Mouse (Mus musculus) layer of hippocampus, adult 9-11 months (tissue): ENCODE results near the gene Polr2c.
"Not testable (repeated sequence)": the region's sequence is repeated elsewhere in the genome, so short reads cannot be mapped to it uniquely, and the experiment has no call there.

Experiments used
- DNase-seq: peaks from one replicate; pipeline ENCODE4 v3.0.0; 2022

Gene Polr2c

GRCm38 (mm10) chr8:94857346-94858173 is at the start of gene Polr2c:
Polr2c (plus strand) TSS chr8:94857450.
- DNase-seq, result peak; percentile 85

- DNase-seq, result no peak
These were observed 49.7 kb upstream of the Polr2c start for GRCm38 (mm10) chr8:94807506-94807905.

- no peak for DNase-seq
These were observed 48.9 kb upstream of the Polr2c start for GRCm38 (mm10) chr8:94808372-94808771.

GRCm38 (mm10) chr8:94810153-94810552 is 47.1 kb upstream of the Polr2c start, which contains the start of gene Ccl17:
Ccl17 (plus strand) TSS chr8:94810453.
- DNase-seq, result no peak

GRCm38 (mm10) chr8:94810855-94811254 is 46.4 kb upstream of the Polr2c start:
- DNase-seq, result peak; percentile 51

GRCm38 (mm10) chr8:94811654-94812053 is 45.6 kb upstream of the Polr2c start:
- no peak for DNase-seq

- DNase-seq, result peak; percentile 90
These were observed 44.6 kb upstream of the Polr2c start for GRCm38 (mm10) chr8:94812645-94813098.

- DNase-seq, result no peak
These were observed 42.7 kb upstream of the Polr2c start for GRCm38 (mm10) chr8:94814556-94814955.

- DNase-seq, result no peak
These were observed 39.3 kb upstream of the Polr2c start for GRCm38 (mm10) chr8:94817933-94818332.

- DNase-seq, result no peak
These were observed 37.5 kb upstream of the Polr2c start for GRCm38 (mm10) chr8:94819671-94820179.

GRCm38 (mm10) chr8:94820553-94820952 is 36.7 kb upstream of the Polr2c start:
- no peak for DNase-seq

- DNase-seq, result no peak
These were observed 35.9 kb upstream of the Polr2c start for GRCm38 (mm10) chr8:94821381-94821780.

- peak; percentile 38 for DNase-seq
These were observed 34.4 kb upstream of the Polr2c start for GRCm38 (mm10) chr8:94822637-94823560.

GRCm38 (mm10) chr8:94825170-94825569 is 32.1 kb upstream of the Polr2c start:
- no peak for DNase-seq

- no peak for DNase-seq
These were observed 31.0 kb upstream of the Polr2c start for GRCm38 (mm10) chr8:94826210-94826609.

- DNase-seq, result no peak
These were observed 29.0 kb upstream of the Polr2c start for GRCm38 (mm10) chr8:94828284-94828683.

- DNase-seq, result not testable (repeated sequence)
These were observed 23.3 kb upstream of the Polr2c start for GRCm38 (mm10) chr8:94833901-94834405.

- not testable (repeated sequence) for DNase-seq
These were observed 21.5 kb upstream of the Polr2c start for GRCm38 (mm10) chr8:94835751-94836150.

- DNase-seq, result no peak
These were observed 20.6 kb upstream of the Polr2c start for GRCm38 (mm10) chr8:94836456-94837240.

GRCm38 (mm10) chr8:94837662-94838574 is 19.3 kb upstream of the Polr2c start, which contains the start of the genes Coq9 and Ciapin1:
Coq9 (plus strand) TSS chr8:94838321.
Ciapin1 (minus strand) TSS chr8:94838358.
- DNase-seq, result peak; percentile 96

- peak; percentile 74 for DNase-seq
These were observed 18.6 kb upstream of the Polr2c start for GRCm38 (mm10) chr8:94838600-94838999.
